Mouse (Mus musculus) liver, embryonic 14.5 days (tissue): ENCODE data around the gene Tmem270. TPM values are rescaled to one million over a fixed set of nuclear protein-coding genes. Genes with fewer than 3 reads are reported as not detected.

Experiments
- ATAC-seq: fragments of 200-750 bp; cut with Nextera tagmentation; 2 replicates; pipeline ENCODE4 v1.8.0; 2017; ENCODE audit warnings: moderate number of reproducible peaks, mild to moderate bottlenecking, moderate library complexity; ENCODE audit not compliant: insufficient read depth
- DNase-seq, 3 experiments: peaks; one replicate each; pipeline ENCODE4 v3.0.0-alpha.2; 2012 to 2013; ENCODE audit warnings: low read depth in 3 of 3, low spot score in 3 of 3
- H3K27ac ChIP-seq: fragments of 300-500 bp; sonication (generic); 2 replicates; pipeline ENCODE4 v1.5.1; 2014; ENCODE audit warnings: moderate library complexity, mild to moderate bottlenecking, control low read depth, inconsistent platforms
- H3K27me3 ChIP-seq: fragments of 300-500 bp; sonication (generic); 2 replicates; pipeline ENCODE4 v1.6.1; 2014; ENCODE audit warnings: mild to moderate bottlenecking, low read length, moderate library complexity; ENCODE audit not compliant: control insufficient read depth, insufficient read depth
- H3K36me3 ChIP-seq: fragments of 300-500 bp; sonication (generic); replicated peaks from 2 replicates; pipeline ENCODE4 v1.6.1; 2014; ENCODE audit warnings: low read depth; ENCODE audit not compliant: control insufficient read depth, insufficient read depth
- H3K4me1 ChIP-seq, 2 experiments: fragments of 200-500 bp in 1 of 2; fragments of 300-500 bp in 1 of 2; sonication (generic) in 1 of 2; replicated peaks; 2 replicates each; pipeline ENCODE4 v1.6.1; 2012 to 2014; ENCODE audit warnings: antibody characterized with exemption in 1 of 2, inconsistent platforms in 1 of 2, low read length in 1 of 2; ENCODE audit not compliant: control insufficient read depth in 2 of 2, insufficient read depth in 2 of 2
- H3K4me2 ChIP-seq: fragments of 300-500 bp; sonication (generic); 2 replicates; pipeline ENCODE4 v1.6.1; 2014; ENCODE audit warnings: low read depth, mild to moderate bottlenecking, control low read depth, moderate library complexity
- H3K4me3 ChIP-seq, 2 experiments: fragments of 200-500 bp in 1 of 2; fragments of 300-500 bp in 1 of 2; sonication (generic) in 1 of 2; 2 replicates each; pipeline ENCODE4 v1.5.1; 2012 to 2014; ENCODE audit warnings: low read depth in 2 of 2, low read length in 2 of 2, mild to moderate bottlenecking in 2 of 2, control low read depth in 1 of 2, inconsistent platforms in 1 of 2, moderate library complexity in 1 of 2; ENCODE audit not compliant: insufficient read depth in 1 of 2
- H3K9ac ChIP-seq: fragments of 300-500 bp; sonication (generic); replicated peaks from 2 replicates; pipeline ENCODE4 v1.6.1; 2014; ENCODE audit warnings: mild to moderate bottlenecking, control low read depth, moderate library complexity
- H3K9me3 ChIP-seq: fragments of 300-500 bp; sonication (generic); 2 replicates; pipeline ENCODE4 v1.6.1; 2016; ENCODE audit warnings: low read length, mixed read lengths; ENCODE audit not compliant: control insufficient read depth
- CTCF ChIP-seq: IDR thresholded peaks from 2 replicates; pipeline ENCODE4 v1.5.1; 2016; ENCODE audit warnings: antibody characterized with exemption, low read depth, control low read depth
- EP300 ChIP-seq: IDR thresholded peaks from 2 replicates; pipeline ENCODE4 v1.6.1; 2016; ENCODE audit warnings: antibody characterized with exemption, low read depth
- WGBS: fragments of 180-500 bp; shearing (Covaris S2); extraction: QIAGEN DNeasy Blood & Tissue Kit; methylation state at CpG from one replicate; pipeline ENCODE4 v1.1.7; 2014; ENCODE audit not compliant: insufficient replicate concordance; 5-methylcytosine and 5-hydroxymethylcytosine counted together
- polyA plus RNA-seq, 2 experiments: library from polyadenylated mRNA; depleted of rRNA in 1 of 2; stranded (reverse) in 1 of 2; unstranded in 1 of 2; fragments of >200 nt; fragmentation: Nextera tagmentation in 1 of 2; extraction: Ambion mirVana in 1 of 2; gene quantifications; 2 replicates each; pipeline versions ENCODE4 v1.2.1 to v1.2.3; 2012 to 2014

Tmem270 gene
- polyA plus RNA-seq, 2 experiments = 0.04 TPM; not detected in 1

- DNase-seq (no peak), ATAC-seq (no peak)
- no peak overlapping the region for H3K4me2 ChIP-seq
- H3K27ac ChIP-seq = no peak overlapping the region
- no peak overlapping the region for H3K9ac ChIP-seq
- H3K4me3 ChIP-seq = no peak overlapping the region
- no peaks in the 10 kb centered on the region for H3K36me3 ChIP-seq
- 58% methylated on average over 6 of the region's 6 CpGs for WGBS
- H3K9me3 ChIP-seq = no peaks in the 10 kb centered on the region
- TF ChIP-seq CTCF (no peak), EP300 (no peak)
- H3K4me1 ChIP-seq = no peaks in the 10 kb centered on the region
- H3K27me3 ChIP-seq = no peaks in the 10 kb centered on the region
These were observed 15.9 kb downstream of the Tmem270 start for GRCm38 (mm10) chr5:134890601-134891054.

DNA sequence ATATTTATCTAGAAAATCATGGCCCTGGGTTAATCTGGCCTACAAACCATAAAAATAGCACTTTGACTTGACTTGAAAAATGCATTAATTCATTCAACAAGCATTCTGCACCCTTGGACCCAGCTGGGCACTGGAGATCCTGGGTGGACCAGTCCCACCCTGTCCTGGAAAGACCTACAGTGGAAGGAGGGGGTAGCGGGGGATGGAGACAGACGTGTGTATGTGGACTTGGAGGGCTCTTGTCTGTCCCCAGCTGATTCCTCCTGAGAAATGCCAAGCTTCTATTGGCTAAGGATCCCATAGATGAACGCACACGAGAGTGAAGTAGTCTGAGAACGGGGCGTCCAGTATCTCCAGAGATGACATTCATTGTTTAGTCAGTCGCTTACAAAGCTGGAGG lies 18.0 kb downstream of the Tmem270 start:
- WGBS = 65% methylated on average over 7 of the region's 7 CpGs
- Histone ChIP-seq H3K4me3 (no peak overlapping the region), H3K9me3 (no peaks in the 10 kb centered on the region), H3K4me2 (no peak overlapping the region), H3K4me1 (no peaks in the 10 kb centered on the region), H3K27me3 (no peaks in the 10 kb centered on the region), H3K36me3 (no peaks in the 10 kb centered on the region), H3K9ac (no peak overlapping the region), H3K27ac (no peak overlapping the region)
- DNase-seq (no peak), ATAC-seq (no peak)
- TF ChIP-seq CTCF (no peak), EP300 (no peak)

DNA sequence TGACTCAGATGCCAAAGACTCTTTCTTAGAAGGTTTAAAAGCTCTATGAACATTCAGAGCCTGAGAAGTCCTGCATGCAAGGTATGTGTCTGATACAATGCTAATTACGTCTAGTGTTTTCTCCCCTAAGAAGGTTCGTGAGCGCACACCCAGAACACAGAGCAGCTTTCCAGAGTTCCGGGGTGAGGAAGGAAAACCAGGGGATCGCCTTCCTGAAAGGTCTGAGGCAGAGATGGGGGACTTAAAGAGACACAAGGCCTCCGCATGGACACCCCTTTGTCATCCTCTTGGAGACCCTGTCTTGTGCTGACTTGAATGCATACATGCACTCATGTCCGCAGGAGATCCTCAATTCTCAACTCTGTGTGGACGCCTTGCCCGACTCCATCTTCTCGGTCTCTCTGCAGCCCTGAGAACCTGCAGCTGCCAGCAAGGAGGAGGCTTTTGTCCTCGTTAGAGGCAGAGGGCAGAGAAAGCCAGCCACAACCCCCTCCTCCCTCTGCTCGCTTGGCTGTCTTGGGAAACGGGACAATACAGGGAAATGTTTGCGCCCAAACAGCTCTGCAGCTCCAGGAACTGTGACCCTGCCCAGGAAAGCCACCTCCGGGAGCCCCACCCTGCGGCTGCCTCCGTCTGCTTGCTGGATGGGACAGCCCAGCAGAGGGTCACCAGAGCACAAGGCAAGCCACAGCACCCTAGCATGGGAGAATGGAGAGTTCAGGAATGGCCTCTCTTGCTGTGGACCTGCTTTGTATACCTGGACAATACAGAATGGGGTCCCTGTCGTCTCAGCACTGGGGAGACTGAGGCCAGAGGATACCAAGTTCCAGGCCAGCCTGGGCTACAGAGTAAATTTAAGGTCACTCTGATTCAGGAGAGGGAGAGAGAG lies 18.8 kb downstream of the Tmem270 start:
- 29% methylated on average over 18 of the region's 18 CpGs for WGBS
- ATAC-seq = no peak
- no peak overlapping the region for H3K27ac ChIP-seq

GRCm38 (mm10) chr5:134883077-134883476 lies 23.5 kb downstream of the Tmem270 start:
- WGBS = 49% methylated on average over 3 of the region's 3 CpGs
- H3K27ac ChIP-seq = no peak overlapping the region
- TF ChIP-seq CTCF = no peak
- no peak for TF ChIP-seq EP300
- no peak overlapping the region for H3K9ac ChIP-seq
- H3K9me3 ChIP-seq = no peaks in the 10 kb centered on the region
- no peak overlapping the region for H3K4me3 ChIP-seq
- no peak overlapping the region for H3K4me2 ChIP-seq
- no peak for DNase-seq
- H3K27me3 ChIP-seq = no peaks in the 10 kb centered on the region
- no peak for ATAC-seq
- no peaks in the 10 kb centered on the region for H3K4me1 ChIP-seq
- H3K36me3 ChIP-seq = no peaks in the 10 kb centered on the region

More for the DNA sequence above, 18.8 kb downstream of the Tmem270 start:
- H3K9ac ChIP-seq = no peak overlapping the region
- no peak overlapping the region for H3K4me2 ChIP-seq
- H3K27me3 ChIP-seq = no peaks in the 10 kb centered on the region
- no peaks in the 10 kb centered on the region for H3K9me3 ChIP-seq
- no peak for TF ChIP-seq EP300
- TF ChIP-seq CTCF = no peak
- H3K4me1 ChIP-seq = no peaks in the 10 kb centered on the region
- DNase-seq = no peak
- no peaks in the 10 kb centered on the region for H3K36me3 ChIP-seq
- no peak overlapping the region for H3K4me3 ChIP-seq

DNA sequence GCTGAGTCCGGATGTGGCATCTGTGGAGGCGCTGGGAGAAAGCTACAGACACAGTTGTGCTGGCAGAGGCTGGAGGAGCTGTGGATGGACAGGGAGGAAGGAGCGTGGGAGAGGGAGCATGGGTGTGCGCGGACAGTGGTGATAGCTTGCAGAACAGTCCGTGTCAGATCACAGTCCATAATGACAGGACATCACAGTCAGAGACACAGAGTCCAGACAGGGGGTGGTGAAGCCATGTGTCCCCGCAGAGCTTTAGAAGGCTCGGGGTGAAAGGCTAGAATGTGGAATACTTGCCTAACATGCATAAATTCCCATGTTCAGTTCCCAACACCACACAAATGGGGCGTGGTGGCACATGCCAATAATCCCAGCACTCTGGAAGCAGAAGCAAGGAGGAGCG lies 29.7 kb downstream of the Tmem270 start:
- H3K27me3 ChIP-seq = no peaks in the 10 kb centered on the region
- H3K4me2 ChIP-seq = no peak overlapping the region
- DNase-seq (no peak), ATAC-seq (no peak)
- no peaks in the 10 kb centered on the region for H3K4me1 ChIP-seq
- H3K36me3 ChIP-seq = no peaks in the 10 kb centered on the region
- TF ChIP-seq CTCF (no peak), EP300 (no peak)
- no peak overlapping the region for H3K4me3 ChIP-seq
- H3K9me3 ChIP-seq = no peaks in the 10 kb centered on the region
- H3K9ac ChIP-seq = no peak overlapping the region
- H3K27ac ChIP-seq = no peak overlapping the region
- WGBS = 55% methylated on average over 10 of the region's 10 CpGs
